Mouse (Mus musculus): ENCODE results near the gene Ddi2. TPM values are rescaled to one million over a fixed set of nuclear protein-coding genes. Genes with fewer than 3 reads are reported as not detected.

Gene Ddi2
- total RNA-seq, 2 experiments from 2014 or later: 39.0 to 40.4 TPM

- DNase-seq: no peak
- intact Hi-C loops (cut with DNase I): no loop called here
Observed at GRCm38 (mm10) chr4:141746578-141747346, 23.5 kb upstream of the Ddi2 start, which contains the start of gene Agmat. Gene Agmat (plus strand): TSS chr4:141746672.

- DNase-seq: no peak
- intact Hi-C loops (cut with DNase I): no loop called here
Observed at GRCm38 (mm10) chr4:141742381-141742780, 19.2 kb upstream of the Ddi2 start.

GRCm38 (mm10) chr4:141741856-141742255, 18.6 kb upstream of the Ddi2 start:
- intact Hi-C loops (cut with DNase I): no loop called here
- no peak for DNase-seq

- intact Hi-C loops (cut with DNase I): no loop called here
Observed at GRCm38 (mm10) chr4:141738015-141738414, 14.8 kb upstream of the Ddi2 start.

GRCm38 (mm10) chr4:141736856-141737255, 13.6 kb upstream of the Ddi2 start:
- intact Hi-C loops (cut with DNase I): no loop called here
- no peak for DNase-seq

More at GRCm38 (mm10) chr4:141738015-141738414, 14.8 kb upstream of the Ddi2 start:
- no peak for DNase-seq

GRCm38 (mm10) chr4:141735206-141735560, 12.0 kb upstream of the Ddi2 start:
- DNase-seq: no peak
- intact Hi-C loops (cut with DNase I): no loop called here

- intact Hi-C loops (cut with DNase I): no loop called here
Observed at GRCm38 (mm10) chr4:141734446-141735205, 11.4 kb upstream of the Ddi2 start.

GRCm38 (mm10) chr4:141731766-141732165, 8.5 kb upstream of the Ddi2 start:
- intact Hi-C loops (cut with DNase I): no loop called here
- DNase-seq: no peak

More at GRCm38 (mm10) chr4:141734446-141735205, 11.4 kb upstream of the Ddi2 start:
- DNase-seq: peak; percentile 88 to 89

GRCm38 (mm10) chr4:141730401-141730800, 7.2 kb upstream of the Ddi2 start:
- DNase-seq: no peak
- intact Hi-C loops (cut with DNase I): no loop called here

GRCm38 (mm10) chr4:141729266-141729665, 6.0 kb upstream of the Ddi2 start:
- intact Hi-C loops (cut with DNase I): no loop called here
- DNase-seq: no peak

GRCm38 (mm10) chr4:141725738-141726137, 2.5 kb upstream of the Ddi2 start:
- no peak for DNase-seq
- intact Hi-C loops (cut with DNase I): no loop called here

GRCm38 (mm10) chr4:141725277-141725676, 2.1 kb upstream of the Ddi2 start:
- no peak for DNase-seq
- intact Hi-C loops (cut with DNase I): no loop called here

GRCm38 (mm10) chr4:141724594-141724993, 1.4 kb upstream of the Ddi2 start:
- intact Hi-C loops (cut with DNase I): no loop called here
- no peak for DNase-seq

GRCm38 (mm10) chr4:141723673-141724068, 452 bp upstream of the Ddi2 start:
- no peak for DNase-seq
- intact Hi-C loops (cut with DNase I): no loop called here

- intact Hi-C loops (cut with DNase I): loop anchor here (2.0 kb wide), 1 partner anchor 57 kb away; the partner anchor contains the start of gene Plekhm2
- no peak for DNase-seq
Observed at GRCm38 (mm10) chr4:141721961-141722360, 1.3 kb downstream of the Ddi2 start.

- DNase-seq: no peak
- intact Hi-C loops (cut with DNase I): loop anchor here (1.0 to 2.0 kb wide), 2 partner anchors 44 to 56 kb away; partner anchors contain the start of gene Plekhm2
Observed at GRCm38 (mm10) chr4:141720761-141721523, 2.3 kb downstream of the Ddi2 start.

- intact Hi-C loops (cut with DNase I): no loop called here
- DNase-seq: no peak
Observed at GRCm38 (mm10) chr4:141719304-141719703, 3.9 kb downstream of the Ddi2 start.

- intact Hi-C loops (cut with DNase I): no loop called here
- no peak for DNase-seq
Observed at GRCm38 (mm10) chr4:141717633-141718032, 5.6 kb downstream of the Ddi2 start.

GRCm38 (mm10) chr4:141715027-141715426, 8.2 kb downstream of the Ddi2 start:
- intact Hi-C loops (cut with DNase I): no loop called here
- no peak for DNase-seq

- DNase-seq: no peak
- intact Hi-C loops (cut with DNase I): no loop called here
Observed at GRCm38 (mm10) chr4:141713598-141714142, 9.5 kb downstream of the Ddi2 start.

GRCm38 (mm10) chr4:141711250-141711649, 12.0 kb downstream of the Ddi2 start:
- intact Hi-C loops (cut with DNase I): no loop called here
- DNase-seq: no peak
